Mouse (Mus musculus) adrenal gland, postnatal 25 days (tissue): ENCODE data around the gene Gm21748. TPM values are rescaled to one million over a fixed set of nuclear protein-coding genes. Genes with fewer than 3 reads are reported as not detected.
"Not testable (repeated sequence)": the region's sequence is repeated elsewhere in the genome, so short reads cannot be mapped to it uniquely, and the experiment has no call there.

Experiments used
- DNase-seq: peaks from one replicate; pipeline ENCODE4 v3.0.0; 2021; ENCODE audit warnings: mixed read lengths
- long read RNA-seq: library from polyadenylated mRNA; stranded (forward); transcript quantifications from one replicate; pipeline ENCODE4 v2.0.0, GENCODE M21; 2021
- total RNA-seq: library from RNA; stranded (reverse); gene quantifications from 2 replicates; pipeline ENCODE4 v1.2.3, GENCODE M21; 2021

Gene Gm21748
- not detected in 2 replicates for total RNA-seq
- long read RNA-seq, result 0 reads

GRCm38 (mm10) chrY:90839077-90839476 lies at the start of gene Gm21748:
Gm21748 (minus strand) TSS chrY:90839177.
- not testable (repeated sequence) for DNase-seq

Other genes with a start within 250 kb of the Gm21748 start
- gene Gm21860, start 84.4 kb downstream of the Gm21748 start, total RNA-seq, result not detected in 2 replicates
- not detected in 2 replicates for gene Gm47283, start 54.4 kb downstream of the Gm21748 start, total RNA-seq